13 mouse cellular contexts compared by ENCODE assay signal in the genomic region with DNA sequence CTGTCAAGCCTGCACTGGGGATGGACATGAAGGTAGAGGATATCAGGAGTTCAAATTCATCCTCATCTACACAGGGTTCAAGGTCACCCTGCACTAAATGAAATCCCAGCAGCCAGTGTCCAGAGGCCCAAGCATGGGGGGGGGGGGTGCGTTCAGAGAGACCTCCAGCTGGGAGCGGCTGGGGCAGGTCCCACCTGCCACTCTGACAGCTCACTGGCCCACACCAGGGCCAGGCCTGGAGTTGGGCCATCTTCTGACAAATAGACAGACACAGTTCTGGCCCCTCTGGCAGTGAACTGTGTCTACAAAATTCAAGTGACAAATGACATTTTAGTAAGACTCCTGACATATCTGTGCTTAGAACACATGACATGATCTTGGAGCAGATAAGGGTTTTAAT.
DNase-seq lines count a peak whose midpoint lies in the region; ATAC-seq and TF ChIP-seq lines count a peak whose summit lies in the region.
"Had no signal": no experiment of that assay in that cellular context is flagged by ENCODE, and none has a peak within 500 bp of the region (broad histone marks: within the 10 kb centered on the region; RNA-seq: fewer than 3 reads in every experiment).

No protein-coding gene starts in this region.

- H3K27me3 ChIP-seq in heart, embryonic 10.5 days (ENCODE audit: insufficient read depth, poor library complexity, severe bottlenecking) = no peaks in the 10 kb centered on the region
- no peaks in the 10 kb centered on the region for H3K27me3 ChIP-seq in lung, embryonic 14.5 days (ENCODE audit: insufficient read depth, low read length)
- no peaks in the 10 kb centered on the region for H3K27me3 ChIP-seq in forebrain, embryonic 13.5 days
- no peaks in the 10 kb centered on the region for H3K27me3 ChIP-seq in hindbrain, embryonic 15.5 days
- H3K27me3 ChIP-seq: limb, embryonic 15.5 days; Patski had no signal

- DNase-seq in heart, embryonic 10.5 days (ENCODE audit: low spot score) = no peak
- DNase-seq in heart, adult 9 months (ENCODE audit: low spot score in 2 of 2) = no peak
- DNase-seq in lung, embryonic 14.5 days = peak; percentile 82
- no peak for DNase-seq in lung, postnatal 25 days (ENCODE audit: low spot score)
- no peak for DNase-seq in urinary bladder, adult 2 months (ENCODE audit: low spot score)
- DNase-seq in urinary bladder, postnatal 25 days (ENCODE audit: low spot score) = no peak
- DNase-seq: B cell, adult 2 months; cerebellum, postnatal 25 days; kidney, adult 8-10 months had no signal

- H3K27ac ChIP-seq in heart, embryonic 10.5 days = peak overlapping the region; percentile 63; the same call in 1 of the 2 replicates
- no peak overlapping the region for H3K27ac ChIP-seq in lung, embryonic 14.5 days (ENCODE audit: low read depth)
- peak overlapping the region; percentile 55; the same call in 1 of the 2 replicates for H3K27ac ChIP-seq in forebrain, embryonic 13.5 days
- H3K27ac ChIP-seq in hindbrain, embryonic 15.5 days (replicated peaks) = 0 out of 2 replicates have a peak overlapping the region, but pooled peaks have one; percentile 29
- H3K27ac ChIP-seq: limb, embryonic 15.5 days had no signal

- no peak overlapping the region for H3K4me3 ChIP-seq in heart, embryonic 10.5 days
- H3K4me3 ChIP-seq in lung, embryonic 14.5 days (ENCODE audit: low read depth, low read length) = no peak overlapping the region
- no peak overlapping the region for H3K4me3 ChIP-seq in forebrain, embryonic 13.5 days
- H3K4me3 ChIP-seq in hindbrain, embryonic 15.5 days = no peak overlapping the region
- H3K4me3 ChIP-seq: limb, embryonic 15.5 days had no signal

- ATAC-seq in lung, embryonic 14.5 days (ENCODE audit: insufficient read depth) = peak; percentile 37; the same call in 1 of the 2 replicates
- no peak for ATAC-seq in forebrain, embryonic 13.5 days
- no peak for ATAC-seq in hindbrain, embryonic 15.5 days (ENCODE audit: low FRiP score, low read depth)
- ATAC-seq: Patski had no signal

- H3K9me3 ChIP-seq in heart, embryonic 10.5 days = no peaks in the 10 kb centered on the region; the same call in 1 of the 2 replicates
- no peaks in the 10 kb centered on the region; the same call in 1 of the 2 replicates for H3K9me3 ChIP-seq in lung, embryonic 14.5 days (ENCODE audit: low read depth, low read length)
- 0 out of 2 replicates have a peak, but pooled peaks cover 9% of the 10 kb centered on the region for H3K9me3 ChIP-seq in forebrain, embryonic 13.5 days (replicated peaks)
- H3K9me3 ChIP-seq in hindbrain, embryonic 15.5 days = no peaks in the 10 kb centered on the region

- H3K9ac ChIP-seq in lung, embryonic 14.5 days = no peak overlapping the region
- no peak overlapping the region for H3K9ac ChIP-seq in forebrain, embryonic 13.5 days
- H3K9ac ChIP-seq in hindbrain, embryonic 15.5 days = no peak overlapping the region
- H3K9ac ChIP-seq: limb, embryonic 15.5 days had no signal

- 59% methylated on average over 2 of the region's 2 CpGs for WGBS in heart, embryonic 10.5 days
- 21% methylated on average over 2 of the region's 2 CpGs for WGBS in lung, embryonic 14.5 days
- 73% methylated on average over 2 of the region's 2 CpGs for WGBS in forebrain, embryonic 13.5 days
- 34% methylated on average over 2 of the region's 2 CpGs for WGBS in hindbrain, embryonic 15.5 days

- H3K4me1 ChIP-seq in heart, embryonic 10.5 days = peaks cover 59% of the 10 kb centered on the region
- H3K4me1 ChIP-seq in lung, embryonic 14.5 days (ENCODE audit: insufficient read depth) = peaks cover 37% of the 10 kb centered on the region
- H3K4me1 ChIP-seq in forebrain, embryonic 13.5 days = peaks cover 50% of the 10 kb centered on the region
- peaks cover 43% of the 10 kb centered on the region for H3K4me1 ChIP-seq in hindbrain, embryonic 15.5 days (replicated peaks)

- no peaks in the 10 kb centered on the region for H3K36me3 ChIP-seq in heart, embryonic 10.5 days
- H3K36me3 ChIP-seq in lung, embryonic 14.5 days (ENCODE audit: insufficient read depth) = no peaks in the 10 kb centered on the region
- H3K36me3 ChIP-seq in forebrain, embryonic 13.5 days (ENCODE audit: poor library complexity, severe bottlenecking) = no peaks in the 10 kb centered on the region
- H3K36me3 ChIP-seq in hindbrain, embryonic 15.5 days = no peaks in the 10 kb centered on the region
- H3K36me3 ChIP-seq: limb, embryonic 15.5 days had no signal

- no peak for TF ChIP-seq CTCF in lung, embryonic 14.5 days (IDR thresholded peaks at IDR 0.05; ENCODE audit: low read depth)

- H3K4me2 ChIP-seq in lung, embryonic 14.5 days = no peak overlapping the region
- H3K4me2 ChIP-seq in forebrain, embryonic 13.5 days = no peak overlapping the region
- H3K4me2 ChIP-seq in hindbrain, embryonic 15.5 days = no peak overlapping the region
- H3K4me2 ChIP-seq: limb, embryonic 15.5 days had no signal
